Mouse (Mus musculus): ENCODE data around the gene Spib.

Spib gene

DNA sequence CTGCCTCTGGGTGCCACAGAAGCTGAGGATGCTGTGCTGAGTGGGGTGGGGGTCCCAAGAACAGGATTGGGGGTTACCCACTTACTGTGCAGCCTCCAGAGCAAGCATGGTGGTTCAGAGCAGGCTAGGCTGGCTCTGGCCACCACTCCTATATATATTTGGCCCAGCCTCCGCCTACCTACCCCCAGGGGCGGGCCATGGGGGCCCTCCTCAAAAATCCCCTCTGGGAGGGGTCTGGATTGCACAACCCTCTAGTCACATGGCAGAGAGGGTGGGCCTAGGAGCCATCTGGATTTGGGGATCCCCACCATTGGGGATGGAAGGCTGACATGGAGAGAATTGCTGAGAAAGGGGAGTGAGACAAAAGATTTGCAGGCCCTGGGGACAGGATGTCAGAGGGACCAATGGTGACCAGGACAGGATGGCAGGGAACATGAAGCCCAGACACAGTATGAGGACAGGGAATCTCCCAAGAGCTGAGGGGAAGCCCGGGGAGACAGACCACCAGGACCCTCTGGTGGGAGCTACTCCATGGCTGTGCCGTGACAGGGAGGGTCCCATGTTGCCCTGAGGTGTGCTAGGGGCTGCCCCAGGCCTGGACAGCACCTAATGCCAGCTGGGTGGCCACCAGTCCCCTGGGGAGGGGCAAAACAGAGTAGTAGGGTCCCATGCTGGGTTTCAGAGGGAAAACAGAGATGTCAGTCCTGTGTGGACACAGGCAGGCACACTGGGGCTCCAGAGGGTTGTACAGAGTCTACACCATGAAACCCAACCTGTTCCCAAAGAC is at the start of gene Spib:
TSS of gene Spib (minus strand) at position 126 of the 787 bp plus-strand sequence.
- peak; percentile 90 for DNase-seq (ENCODE audit: low read depth, low spot score)

DNA sequence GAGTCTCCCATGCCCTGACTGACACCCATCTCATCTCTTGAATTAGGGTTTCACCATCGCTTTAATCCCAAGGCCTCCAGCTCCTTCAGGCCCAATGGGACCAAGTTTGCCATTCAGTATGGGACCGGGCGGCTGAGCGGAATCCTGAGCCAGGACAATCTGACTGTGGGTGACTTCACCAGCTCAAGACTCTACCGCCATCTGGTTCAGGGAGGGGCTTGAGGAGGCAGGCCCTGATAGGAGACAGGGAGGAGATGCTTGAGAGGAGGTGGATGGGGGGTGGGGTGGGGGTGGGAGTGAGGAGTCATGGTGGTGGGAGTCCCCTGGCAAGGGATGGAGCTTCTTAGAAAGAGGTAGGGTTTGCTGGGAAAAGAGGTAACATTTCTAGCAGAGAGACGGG is 49.8 kb upstream of the Spib start:
- DNase-seq (ENCODE audit: low read depth, low spot score): no peak

DNA sequence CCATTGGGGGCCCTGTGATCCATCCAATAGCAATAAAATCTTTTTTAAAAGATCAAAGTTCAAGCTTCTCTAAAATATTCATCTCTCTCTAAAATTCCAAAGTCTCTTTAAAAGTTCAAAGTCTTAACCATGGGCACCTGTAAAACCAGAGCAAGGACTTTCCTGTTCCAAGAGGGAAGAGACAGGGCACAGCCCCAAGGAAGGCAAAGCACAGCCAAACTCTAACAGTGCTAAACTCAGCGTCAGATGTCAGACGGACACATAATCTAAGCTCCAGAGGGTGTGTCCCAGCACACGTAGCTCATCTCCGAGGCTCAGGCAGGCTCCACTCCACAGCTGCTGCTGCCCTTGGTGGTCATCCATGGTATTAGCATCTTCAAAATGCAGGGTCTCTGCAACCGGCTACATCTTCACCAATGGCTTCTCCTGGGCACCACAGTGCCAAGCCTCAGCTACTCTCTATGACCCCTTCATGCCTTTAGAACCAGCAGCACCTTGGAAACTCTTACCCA is 44.5 kb upstream of the Spib start:
- DNase-seq (ENCODE audit: low read depth, low spot score): no peak

DNA sequence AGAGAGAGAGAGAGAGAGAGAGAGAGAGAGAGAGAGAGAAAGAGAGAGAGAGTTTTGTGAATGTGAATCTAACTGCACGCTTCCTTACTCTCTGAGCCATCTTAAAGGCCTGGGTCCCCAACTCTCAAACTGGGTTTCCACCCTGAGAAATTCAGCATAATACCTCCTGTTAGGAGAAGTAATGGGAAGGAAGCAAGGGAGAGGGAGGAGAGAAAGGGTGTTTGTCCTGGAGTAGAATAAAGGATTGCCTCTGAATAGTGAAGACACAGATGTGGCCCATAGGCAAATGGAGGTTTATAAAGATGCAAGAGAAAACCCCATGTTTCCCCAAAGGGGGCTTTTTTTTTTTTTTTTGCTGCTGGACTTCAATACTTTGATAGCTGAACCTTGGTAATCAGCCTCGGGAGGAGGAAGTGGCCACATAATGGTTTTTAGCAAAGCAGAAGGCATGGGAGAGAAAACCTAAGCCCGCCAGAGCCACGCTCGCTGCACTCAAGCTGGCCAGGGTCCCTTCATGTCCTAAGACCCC is 41.1 kb upstream of the Spib start:
- DNase-seq (ENCODE audit: low read depth, low spot score): peak; percentile 78

DNA sequence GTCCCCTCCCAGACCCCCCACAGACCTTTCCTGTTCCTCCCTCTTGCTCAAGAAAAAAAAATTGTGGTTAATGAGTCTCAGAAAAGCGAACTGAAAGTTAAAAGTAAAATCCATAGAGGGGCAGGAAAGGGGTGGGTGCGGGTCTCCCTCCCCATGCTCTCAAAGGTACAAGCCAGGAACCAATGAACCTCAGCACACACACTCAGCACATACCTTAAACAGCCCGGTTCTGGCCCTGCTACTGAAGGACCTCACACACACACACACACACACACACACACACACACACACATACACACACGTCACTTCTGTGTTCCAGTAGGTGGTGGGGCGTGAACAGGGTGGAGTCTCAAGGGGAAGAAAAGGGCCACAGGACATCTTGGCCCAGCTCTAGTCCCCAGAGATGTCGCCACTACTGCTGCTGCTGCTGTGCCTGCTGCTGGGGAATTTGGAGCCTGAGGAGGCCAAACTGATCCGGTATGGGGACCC is 40.4 kb upstream of the Spib start, which contains the start of gene Napsa:
TSS of gene Napsa (plus strand) at position 168 of the 489 bp plus-strand sequence.
- DNase-seq (ENCODE audit: low read depth, low spot score): peak; percentile 94

DNA sequence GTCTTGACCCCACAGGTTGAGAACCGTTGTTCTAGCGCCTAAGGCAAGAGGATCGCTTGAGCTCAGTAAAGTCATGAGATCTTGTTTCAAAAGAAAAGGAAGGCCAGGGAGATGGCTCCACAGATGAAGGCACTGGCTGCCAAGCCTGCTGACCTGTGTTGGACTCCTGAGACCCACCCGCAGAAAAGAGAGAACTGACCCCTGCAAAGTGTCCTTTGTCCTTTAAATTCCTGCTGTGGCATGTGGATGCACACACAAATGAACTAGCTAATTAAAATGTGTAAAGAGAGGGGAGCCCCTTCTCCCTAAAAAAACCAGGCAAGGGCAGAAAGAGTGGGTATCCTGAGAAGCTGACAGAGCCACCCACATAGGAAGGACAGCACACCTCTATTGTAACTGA is 39.9 kb upstream of the Spib start:
- no peak for DNase-seq (ENCODE audit: low read depth, low spot score)

DNA sequence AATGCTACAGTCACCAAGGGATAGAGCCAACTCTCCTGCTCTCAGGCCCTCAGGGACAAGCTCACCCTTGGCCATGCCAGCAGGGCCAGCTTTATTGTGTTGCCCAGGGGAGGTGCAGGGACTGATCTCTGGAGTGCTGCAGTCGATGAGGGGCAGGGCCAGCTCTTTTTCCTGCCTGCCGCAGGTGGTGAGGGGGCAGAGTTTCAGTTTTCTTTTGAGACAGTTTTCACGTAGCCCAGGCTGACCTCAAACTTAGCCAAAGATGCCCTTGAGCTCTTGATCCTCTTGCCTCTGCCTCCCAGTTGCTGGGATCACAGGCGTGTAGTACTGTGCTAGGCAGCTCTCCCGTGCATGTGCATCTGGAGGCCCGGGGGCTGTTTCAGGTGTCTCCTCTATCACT is 39.1 kb upstream of the Spib start:
- peak; percentile 80 for DNase-seq (ENCODE audit: low read depth, low spot score)

DNA sequence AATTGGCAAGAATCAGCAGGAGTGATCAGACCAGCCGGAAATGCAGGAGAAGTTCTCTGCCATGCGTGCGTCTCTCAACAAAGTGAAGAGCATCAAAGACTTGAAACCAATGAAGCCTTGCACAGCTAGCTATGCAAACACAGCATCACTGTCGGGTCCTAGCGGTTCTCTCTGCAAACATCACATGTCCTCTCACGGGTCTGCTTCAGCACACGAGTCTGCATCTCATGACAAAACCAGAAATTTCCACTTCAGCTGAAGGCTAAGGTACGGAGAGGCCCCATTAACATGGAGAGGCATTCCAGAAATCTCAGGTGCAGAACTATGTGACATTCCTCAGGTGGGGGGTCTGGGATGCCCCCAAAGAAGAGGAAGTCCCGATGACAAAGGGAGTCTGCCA is 36.9 kb upstream of the Spib start:
- no peak for DNase-seq (ENCODE audit: low read depth, low spot score)

DNA sequence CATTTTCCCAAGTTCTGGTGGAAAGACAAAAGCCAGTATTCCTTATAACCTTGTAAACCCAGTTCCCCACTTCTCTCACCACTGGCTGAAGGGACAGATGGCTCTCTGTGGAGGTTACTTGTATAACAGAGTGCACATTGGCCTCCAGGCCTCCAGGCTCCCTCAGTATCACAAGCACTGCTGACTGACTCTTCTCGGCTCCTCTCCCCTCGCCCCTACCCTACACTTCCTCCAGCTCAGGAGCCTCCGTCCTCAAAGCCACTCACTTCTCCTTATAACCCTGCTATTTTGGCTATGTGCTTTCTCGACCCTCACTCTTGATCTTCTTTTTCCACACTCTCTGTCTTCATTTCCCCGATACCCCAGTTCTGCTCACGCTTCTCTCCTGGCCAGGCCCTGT is 33.5 kb upstream of the Spib start:
- peak; percentile 40 for DNase-seq (ENCODE audit: low read depth, low spot score)

DNA sequence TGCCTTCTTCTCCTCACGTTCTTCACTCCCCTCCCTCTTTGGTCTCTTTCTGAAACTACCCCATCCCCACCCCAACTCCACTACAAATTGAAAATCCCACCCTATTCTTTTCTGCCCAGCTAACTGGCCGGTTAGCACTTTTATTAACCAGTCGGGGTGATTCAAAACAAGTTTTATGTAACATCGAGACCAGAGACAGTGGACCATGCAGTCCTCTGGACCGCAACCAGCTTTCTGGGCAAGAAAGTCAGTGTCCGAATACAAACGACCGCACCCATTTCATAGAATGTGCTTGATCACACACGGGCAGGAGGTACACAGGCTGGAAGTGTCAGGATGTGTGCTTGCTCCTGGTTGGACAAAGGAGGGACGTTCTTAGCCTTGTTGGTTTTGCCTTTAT is 32.6 kb upstream of the Spib start:
- no peak for DNase-seq (ENCODE audit: low read depth, low spot score)

DNA sequence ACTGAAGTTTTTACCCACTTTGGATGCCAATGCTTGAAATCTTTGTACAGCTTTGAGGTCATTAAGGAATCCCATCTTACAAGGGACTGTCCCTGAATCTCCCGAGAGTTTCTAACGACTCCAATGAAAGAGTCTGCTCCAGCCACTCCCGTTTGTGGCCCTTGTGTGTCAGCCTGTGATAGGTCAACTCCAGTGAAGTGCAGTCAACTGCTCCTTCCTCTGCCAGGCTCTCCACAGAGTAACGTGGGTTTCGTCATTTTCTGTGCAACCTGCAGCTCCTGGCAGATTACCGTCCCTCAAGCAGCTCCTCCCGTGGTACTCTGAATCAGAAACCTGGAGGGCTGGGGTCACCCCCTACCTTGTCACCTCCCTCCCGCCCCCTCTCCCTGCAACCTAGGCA is 31.4 kb upstream of the Spib start:
- no peak for DNase-seq (ENCODE audit: low read depth, low spot score)

DNA sequence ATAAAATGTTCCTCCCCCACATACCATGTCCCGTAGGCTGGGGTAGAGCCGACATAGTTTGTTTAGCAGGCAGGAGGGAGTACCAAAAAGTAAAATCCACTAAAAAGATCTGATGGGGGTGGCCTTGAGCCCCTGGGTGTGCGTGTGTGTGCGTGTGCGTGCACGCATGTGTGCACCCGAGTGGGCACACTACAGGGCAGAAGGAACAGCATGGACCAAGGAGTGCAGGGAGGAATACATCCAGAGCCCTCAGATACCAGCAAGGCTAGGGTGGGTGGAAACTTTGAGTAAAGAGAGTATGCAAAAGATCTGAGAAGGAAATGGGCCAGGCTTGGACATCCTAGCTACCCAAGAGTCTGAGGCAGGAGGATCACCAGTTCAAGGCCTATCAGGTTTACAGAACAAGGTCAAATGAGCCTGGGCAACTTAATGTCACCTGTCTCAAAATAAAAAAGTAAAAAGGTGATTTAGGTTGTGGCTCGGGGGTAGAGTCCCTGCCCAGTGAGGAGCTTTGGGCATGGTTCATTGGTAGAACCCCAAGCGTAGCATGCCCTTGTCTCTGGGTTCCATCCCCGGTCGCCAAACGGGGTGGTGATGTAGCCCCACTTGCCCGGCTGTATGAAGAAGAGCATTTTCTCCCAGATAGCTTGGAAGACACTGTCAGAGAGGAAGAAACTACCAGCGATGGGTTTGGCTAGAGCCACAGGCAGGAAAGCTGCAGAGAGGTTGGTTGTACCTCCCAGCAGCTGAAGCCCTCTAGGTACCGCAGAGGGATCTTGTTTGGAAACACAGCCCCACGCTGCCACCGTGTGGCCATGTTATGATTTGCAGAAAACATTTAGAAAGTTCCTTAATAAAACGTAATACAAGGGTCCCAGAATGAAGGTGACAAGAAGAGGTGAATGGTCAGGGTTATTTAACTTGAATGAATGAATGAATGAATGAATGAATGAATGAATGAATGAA is 28.8 kb upstream of the Spib start:
- peak; percentile 88 for DNase-seq (ENCODE audit: low read depth, low spot score)

DNA sequence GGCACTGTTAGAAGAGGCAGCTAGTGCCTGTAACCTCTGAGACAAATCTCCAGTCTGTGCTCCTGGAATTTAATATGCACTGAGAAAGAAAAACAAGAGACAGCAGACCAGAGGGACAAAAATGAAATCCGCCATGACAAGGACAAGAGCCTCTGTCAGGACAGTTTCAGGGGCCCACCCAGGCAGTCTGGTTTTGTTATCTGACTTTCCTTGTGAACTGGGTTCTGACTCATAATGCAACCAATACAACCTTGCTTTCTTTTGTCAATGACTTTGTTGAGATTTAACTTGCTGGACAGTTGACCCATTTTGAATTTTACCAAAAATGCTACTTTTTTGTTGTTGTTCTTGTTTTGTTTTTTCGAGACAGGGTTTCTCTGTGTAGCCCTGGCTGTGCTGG is 25.8 kb upstream of the Spib start:
- DNase-seq (ENCODE audit: low read depth, low spot score): no peak

DNA sequence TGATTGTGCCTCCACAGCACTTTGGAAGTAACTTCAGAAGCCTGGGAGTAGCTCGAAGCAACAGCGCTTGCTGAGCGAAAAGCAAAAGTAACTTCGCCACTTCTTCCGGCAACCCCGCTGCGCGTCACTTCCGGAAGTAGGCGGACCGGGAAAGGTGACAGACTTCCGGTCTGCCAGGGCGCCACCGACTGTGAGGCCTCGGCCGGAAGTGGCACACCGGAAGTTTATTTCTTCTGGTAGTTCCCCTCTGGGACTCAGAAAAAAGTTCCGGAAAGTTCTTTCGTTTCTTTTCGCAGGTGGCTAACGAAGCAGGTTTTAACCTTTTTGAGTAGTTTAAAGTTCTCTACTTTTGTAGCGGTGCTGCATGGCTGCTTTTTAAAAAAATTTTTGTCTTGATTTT is 22.0 kb upstream of the Spib start, which contains the start of gene Nr1h2:
TSS of gene Nr1h2 (minus strand) at position 126 of the 400 bp plus-strand sequence.
- DNase-seq (ENCODE audit: low read depth, low spot score): peak; percentile 97

DNA sequence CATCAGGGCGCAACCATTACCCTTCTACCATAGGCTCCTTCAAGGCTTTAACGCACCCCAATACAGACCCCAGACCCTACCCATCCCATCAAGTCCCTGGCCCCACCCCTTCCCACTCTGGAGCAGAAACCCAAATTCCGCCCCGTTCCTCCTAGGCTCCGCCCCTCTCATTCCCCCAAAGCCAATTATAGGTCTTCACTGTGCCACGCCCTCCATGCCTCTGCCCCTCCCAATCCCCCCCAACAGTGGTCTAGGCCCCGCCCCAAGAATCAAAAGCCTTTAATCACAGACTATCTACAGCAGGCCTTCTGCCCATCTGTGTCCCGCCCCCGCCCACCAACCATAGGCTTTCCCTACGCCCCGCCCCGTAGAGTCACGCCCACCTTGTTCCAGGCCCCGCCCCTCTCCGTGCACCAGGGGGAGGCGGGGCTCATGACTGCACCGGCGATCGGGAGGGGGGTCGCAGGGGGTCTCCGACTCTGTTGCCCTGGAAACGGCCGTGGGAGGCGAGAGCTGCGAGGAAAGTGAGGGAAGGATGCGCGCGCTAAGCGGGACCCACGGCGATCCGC is 21.4 kb upstream of the Spib start:
- DNase-seq (ENCODE audit: low read depth, low spot score): peak; percentile 96

DNA sequence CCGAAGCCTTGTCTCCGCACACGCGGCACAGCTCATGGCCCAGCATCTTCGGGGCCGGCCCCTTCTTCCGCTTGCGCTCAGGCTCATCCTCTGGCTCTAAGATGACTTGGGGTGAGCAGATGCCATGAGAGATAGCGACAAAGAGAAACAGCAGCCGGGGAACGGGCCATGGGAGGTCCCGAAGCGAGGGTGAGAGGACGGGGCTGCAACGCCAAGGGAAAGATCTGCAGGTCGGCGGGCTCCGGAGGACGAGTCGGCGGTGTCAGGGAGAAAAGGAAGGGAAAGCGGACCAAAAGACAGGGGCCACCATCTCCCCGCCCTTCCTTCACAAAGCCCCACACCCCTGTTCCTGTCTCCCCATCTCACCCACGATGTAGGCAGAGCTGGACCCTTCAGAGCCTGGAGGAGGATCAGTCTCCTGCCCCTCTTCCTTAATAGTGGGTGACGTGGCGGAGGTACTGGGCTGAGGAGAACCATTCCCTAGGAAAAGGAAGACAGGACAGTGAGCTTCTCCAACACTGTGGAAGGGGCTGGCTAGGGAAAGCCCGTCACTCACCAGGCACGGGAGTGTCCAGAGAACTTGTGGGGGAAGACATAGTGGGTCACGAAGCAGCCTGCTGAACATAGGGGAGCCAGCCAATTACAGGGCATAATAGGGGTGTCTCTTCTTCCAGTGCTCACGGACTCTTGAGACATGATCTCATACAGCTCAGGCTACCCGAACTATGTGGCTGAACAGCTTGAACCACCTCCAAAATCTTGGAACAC is 20.5 kb upstream of the Spib start:
- DNase-seq (ENCODE audit: low read depth, low spot score): no peak

DNA sequence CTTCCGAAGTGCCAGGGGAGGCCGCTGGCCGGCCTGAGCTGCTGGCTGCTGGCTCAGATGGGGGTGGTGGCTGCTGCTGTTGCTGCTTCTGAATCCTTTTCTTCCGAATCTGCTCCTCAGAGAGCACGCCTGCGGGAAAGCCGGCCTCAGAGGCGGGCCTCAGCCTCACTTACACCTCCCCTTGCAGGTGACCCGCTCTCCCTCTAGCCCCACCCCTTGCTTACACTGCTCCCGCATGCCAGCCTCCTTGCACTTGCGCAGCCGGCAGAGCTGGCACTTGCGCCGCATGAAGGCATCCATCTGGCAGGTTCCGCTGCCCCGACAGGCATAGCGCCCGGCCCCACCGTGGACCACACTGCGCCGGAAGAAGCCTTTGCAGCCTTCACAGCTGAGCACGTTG is 19.9 kb upstream of the Spib start:
- no peak for DNase-seq (ENCODE audit: low read depth, low spot score)

DNA sequence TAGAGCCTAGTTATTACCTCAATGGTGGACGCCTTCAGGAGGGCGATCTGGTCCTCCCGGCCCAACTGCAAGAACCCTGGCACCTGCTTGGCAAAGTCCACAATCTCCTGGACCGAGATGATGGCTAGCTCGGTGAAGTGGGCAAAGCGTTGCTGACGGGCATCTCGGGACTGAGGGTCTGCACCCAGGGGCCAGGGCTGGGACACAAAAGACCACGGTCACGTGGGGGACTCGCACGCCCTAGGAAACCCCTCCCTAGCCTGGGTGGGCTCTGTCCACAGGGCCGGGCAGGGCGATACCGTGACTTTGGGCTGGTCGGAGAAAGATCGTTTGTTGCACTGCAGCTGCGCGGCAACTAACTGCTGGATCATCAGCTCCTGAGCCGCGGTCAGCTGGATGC is 19.4 kb upstream of the Spib start:
- DNase-seq (ENCODE audit: low read depth, low spot score): no peak

DNA sequence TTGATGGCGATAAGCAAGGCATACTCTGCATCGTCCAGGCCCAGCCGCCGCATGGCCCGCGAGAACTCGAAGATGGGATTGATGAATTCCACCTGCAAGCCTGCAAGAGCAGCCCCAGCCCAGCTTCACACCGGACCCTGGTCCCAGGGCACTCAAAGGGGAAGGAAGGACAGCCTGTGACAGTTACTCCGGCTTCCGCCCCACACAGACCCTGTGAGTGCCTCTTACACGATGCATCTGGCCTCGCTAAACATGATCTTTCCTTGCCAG is 18.5 kb upstream of the Spib start:
- DNase-seq (ENCODE audit: low read depth, low spot score): no peak

DNA sequence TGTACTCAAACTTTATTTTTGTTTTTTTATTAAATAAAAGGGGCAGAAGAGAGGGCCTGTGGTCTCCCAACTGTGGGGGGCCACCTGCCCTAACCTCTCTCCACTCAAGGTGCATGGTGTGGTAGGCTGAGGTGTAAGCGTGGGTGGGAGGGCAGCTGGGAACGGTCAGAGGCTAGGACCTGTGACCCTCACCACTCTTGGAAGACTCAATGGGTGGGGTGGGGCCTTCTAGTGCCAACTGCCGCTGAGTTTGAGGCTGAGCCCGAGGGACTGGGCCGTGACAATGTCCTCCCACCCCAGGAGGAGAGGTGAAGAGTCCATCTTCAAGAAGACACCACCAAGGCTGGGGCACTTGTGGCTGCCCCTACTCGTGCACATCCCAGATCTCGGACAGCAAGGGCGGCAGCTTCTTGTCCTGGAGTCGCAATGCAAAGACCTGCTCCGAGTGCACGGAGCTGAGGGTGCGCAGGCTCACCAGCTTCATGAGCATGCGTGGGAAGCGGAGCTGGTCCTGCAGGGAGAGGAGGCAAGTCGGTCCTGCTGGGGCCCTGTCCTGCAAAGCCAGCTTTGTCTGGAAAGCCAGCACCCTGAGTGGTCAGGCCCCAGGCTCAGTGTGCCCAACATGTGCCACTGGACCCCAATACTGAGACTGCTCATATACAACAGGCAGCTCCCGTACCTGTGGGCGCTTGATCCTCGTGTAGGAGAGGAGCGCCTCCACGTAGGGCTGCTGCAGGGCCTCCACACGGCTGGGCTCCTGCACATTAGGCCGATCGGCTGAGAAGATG is 17.9 kb upstream of the Spib start:
- no peak for DNase-seq (ENCODE audit: low read depth, low spot score)

All from A20 (cell line).